Mouse (Mus musculus): Measurements from ENCODE around the gene Gast. TPM values are rescaled to one million over a fixed set of nuclear protein-coding genes. Genes with fewer than 3 reads are reported as not detected.
"Not testable (repeated sequence)": the region's sequence is repeated elsewhere in the genome, so short reads cannot be mapped to it uniquely, and the experiment has no call there.

The Gast gene
- total RNA-seq, 2 experiments from 2014 or later: not detected

DNA sequence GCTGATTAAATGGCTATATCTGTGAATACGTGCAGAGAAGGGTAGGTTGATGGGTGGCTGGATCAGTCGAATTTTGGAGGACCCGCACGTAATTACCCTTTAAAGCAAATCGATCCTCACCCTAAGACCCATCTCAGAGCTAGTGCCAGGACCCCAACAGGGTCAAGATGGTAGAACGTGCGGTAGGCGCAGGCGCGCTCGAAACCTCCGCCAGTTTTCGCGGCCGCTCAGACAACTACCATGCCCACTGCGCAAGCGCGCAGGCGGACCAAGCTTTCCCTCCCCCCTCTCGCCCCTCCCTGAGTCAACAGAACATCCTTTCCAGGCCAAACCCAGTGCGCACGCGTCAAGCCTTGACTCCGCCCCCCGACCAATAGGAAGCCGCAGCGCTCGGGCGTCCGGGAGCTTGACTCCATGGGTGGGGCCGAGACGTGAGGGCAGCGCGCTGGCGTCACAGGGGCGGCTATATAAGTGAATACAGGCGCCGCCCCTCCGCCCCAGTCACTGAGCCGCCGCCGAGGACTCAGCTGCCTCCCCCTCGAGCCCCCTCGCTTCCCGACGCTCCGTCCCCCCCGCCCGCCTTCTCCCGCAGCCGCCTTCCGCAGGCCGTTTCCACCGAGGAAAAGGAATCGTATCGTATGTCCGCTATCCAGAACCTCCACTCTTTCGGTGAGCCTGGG, 14.6 kb upstream of the Gast start, which contains the start of gene Eif1:
Gene Eif1 (plus strand): TSS at position 394 of the 680 bp plus-strand sequence.
- peak; percentile 86 for ATAC-seq (replicated peaks; ENCODE audit: low FRiP score, poor library complexity, severe bottlenecking)

DNA sequence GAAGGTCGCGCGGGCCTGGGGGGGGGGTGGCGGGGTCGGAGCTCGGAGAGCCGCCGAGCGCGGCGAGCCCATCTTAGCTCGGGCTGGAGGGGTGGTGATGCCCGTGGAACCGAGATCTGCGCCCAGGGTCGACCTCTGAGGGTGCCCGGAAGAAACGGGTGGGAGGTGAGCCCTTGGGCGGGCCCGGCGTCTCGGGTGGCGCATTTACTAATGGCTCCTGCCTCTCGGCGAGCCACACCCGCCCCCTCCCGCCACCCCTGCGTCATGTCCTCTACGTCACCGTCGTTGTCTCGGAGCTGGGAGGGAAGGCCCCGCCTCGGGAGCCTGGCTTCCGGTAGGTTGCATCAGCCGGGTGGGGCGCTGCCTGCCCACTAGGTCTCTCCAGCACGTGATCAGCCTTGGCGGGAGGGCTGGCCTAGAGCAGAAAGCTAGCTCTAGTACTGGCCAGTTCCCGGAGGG, 14.0 kb upstream of the Gast start:
- ATAC-seq (replicated peaks; ENCODE audit: low FRiP score, poor library complexity, severe bottlenecking): peak; percentile 87

DNA sequence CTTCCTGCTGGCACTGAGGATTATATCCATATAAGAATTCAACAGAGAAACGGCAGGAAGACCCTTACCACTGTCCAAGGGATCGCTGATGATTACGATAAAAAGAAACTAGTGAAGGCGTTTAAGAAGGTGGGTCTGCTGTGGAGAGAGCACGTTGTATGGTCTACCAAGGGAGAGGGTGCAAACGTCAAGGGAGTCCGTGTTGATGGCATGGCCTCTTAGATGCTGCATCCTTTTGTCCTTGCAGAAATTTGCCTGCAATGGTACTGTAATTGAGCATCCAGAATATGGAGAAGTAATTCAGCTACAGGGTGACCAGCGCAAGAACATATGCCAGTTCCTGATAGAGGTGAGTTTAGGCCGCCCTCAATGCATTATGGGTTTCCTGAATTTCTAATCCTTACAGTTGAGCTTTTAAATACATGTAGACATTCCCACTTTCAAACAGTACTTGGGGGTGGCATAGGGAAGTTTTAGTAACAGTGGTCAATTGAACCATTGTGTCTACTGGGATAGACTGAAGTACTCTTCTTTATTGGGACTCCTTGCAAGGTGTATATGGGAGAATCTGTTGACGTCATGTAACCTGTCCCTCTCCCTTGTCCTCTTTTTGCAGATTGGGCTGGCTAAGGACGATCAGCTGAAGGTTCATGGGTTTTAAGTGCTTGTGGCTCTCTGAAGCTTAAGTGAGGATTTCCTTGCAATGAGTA, 13.4 kb upstream of the Gast start:
- not testable (repeated sequence) for ATAC-seq (replicated peaks; ENCODE audit: low FRiP score, poor library complexity, severe bottlenecking)

DNA sequence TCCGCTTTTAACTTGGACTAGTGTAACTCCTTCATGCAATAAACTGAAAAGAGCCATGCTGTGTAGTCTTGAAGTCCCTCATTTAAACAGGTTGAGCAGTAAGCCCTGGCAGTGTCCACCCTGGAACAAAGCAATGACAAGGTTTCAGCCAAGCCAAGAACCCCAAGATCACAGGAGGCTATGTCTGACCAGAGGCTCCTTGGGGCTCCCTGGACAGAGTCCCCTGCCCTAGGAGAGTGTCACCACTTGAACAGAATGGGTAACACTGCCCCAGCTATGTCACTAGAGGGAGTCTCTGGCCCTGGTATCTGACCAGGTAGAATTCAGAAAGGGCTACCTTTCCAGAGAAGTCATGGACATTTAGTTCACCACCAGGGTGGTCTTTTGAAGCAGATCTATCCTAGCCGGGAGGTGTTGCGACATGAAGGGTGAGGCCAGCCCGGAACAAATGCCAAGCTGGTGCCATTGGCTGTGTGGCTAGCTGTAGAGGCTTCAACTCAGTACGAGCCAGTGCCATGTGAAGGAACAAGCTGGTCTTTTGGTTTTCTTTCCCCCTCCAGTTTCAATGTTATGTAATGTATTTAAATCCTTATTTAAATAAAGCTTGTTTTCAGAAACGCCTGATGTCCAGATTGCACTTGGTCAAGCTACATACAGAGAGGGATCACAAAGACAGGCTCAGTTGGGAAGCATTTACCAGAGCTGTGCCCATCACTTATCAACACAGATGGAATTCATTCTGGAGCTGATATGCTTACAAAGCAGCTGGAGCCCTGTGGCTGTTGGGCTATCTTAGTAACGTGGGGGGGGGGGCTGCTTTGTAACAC, 12.5 kb upstream of the Gast start:
- not testable (repeated sequence) for ATAC-seq (replicated peaks; ENCODE audit: low FRiP score, poor library complexity, severe bottlenecking)

DNA sequence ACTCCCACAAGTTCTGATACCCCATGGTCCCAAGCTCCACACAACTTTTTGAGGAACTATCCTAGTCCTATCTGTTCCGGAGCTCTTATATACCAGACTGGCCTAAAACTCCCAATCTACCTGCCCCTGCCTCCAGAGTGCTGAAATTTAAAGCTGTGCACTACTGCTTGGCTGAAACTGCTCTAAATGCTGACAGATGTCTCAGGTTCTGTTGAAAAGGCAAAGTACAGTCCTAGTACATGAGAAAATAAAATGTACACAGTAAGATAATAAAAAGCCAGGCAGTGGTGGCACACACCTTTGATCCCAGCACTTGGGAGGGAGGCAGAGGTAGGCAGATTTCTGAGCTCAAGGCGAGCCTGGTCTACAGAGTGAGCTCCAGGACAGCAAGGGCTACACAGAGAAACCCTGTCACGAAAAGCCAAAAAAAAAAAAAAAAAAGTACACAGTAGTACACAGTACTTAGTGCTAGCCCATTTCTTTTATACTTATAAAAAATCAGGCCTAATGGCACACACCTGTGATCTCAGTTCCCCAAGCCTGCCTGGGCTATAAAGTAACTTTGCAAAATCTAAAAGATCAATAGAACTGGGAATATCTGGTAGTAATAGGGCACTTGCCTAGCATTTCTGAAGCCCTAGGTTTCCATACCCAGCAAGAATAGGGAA, 11.5 kb upstream of the Gast start:
- no peak for ATAC-seq (replicated peaks; ENCODE audit: low FRiP score, poor library complexity, severe bottlenecking)

DNA sequence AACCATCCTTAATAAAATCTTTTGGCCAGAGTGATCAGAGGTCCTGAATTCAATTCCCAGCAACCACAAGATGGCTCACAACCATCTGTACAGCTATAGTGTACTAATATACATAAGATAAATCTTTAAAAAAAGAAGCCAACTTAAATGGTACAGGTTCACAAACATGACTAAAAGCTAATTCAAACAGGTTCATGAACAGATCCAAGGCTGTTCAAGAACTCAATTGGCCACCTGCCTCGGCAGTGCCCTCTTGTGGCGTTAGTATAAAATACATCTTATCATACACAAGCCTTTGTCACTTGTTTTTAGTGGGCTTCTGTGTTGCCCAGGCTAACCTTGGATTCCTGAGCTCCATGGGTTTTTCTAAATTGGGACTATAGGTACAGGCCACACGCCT, 10.6 kb upstream of the Gast start:
- no peak for ATAC-seq (replicated peaks; ENCODE audit: low FRiP score, poor library complexity, severe bottlenecking)

DNA sequence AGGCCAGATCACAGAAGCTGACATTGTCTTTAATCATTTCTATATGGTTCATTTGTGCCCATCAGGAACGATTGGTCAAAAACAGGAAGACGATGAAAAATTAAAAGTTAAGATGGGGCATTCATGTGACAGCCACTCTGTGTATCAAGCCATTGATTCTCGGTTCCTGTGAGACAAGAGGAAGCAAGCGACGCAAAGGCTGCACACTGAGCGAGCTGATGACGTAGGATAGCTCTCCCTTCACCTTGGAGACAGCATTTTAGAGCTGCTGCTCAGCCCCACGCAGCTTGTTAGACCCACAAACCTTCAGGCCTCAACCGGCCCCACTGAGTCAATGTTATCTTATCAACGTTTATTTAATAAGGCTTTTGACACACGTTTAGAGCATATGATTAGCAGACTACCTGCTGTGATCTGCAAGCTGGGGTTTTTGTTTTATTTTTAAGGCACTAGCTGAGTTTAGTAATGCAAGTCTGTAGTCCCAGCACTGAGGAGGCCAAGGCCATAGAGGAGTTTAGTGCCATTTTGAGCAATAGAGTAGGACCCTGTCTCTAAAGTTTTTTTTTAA, 9.1 kb upstream of the Gast start:
- no peak for ATAC-seq (replicated peaks; ENCODE audit: low FRiP score, poor library complexity, severe bottlenecking)

DNA sequence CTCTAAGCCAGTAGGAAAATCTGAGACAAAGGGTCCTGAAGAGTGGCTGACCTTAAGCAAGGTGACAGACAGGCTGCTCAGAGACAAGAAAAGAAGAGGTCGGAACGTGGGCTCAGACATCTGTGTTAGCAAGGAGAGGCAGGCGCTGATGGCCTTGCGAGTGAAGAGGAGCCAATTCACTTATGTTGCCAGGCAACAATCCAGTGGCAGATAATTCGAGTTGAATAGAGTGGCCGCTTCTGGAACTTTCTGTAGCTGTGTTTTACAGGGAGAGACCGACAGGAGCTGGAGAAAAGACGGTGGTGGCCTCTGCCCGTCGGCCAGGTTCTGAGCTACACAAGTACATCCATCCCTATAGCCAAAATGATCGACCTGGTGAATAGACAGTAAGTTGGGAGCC, 6.9 kb upstream of the Gast start:
- no peak for ATAC-seq (replicated peaks; ENCODE audit: low FRiP score, poor library complexity, severe bottlenecking)

DNA sequence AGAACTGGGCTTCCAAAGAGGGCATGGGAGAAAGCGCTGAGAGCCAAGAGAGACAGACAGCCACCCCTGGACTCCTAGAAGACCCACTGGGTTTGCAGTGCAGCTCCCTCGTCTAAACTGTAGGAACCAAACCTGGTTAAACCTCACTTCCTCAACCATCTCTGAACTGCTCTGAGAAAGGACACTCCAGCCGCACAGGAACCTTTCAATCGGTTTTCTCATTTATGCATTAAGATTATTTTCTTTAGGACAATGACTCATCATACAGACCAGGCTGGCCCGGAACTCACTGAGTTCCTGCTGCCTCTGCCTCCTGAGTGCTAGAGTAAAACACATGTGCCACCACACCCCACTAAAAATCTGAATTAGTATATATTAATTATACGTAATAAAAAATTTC, 6.4 kb upstream of the Gast start:
- no peak for ATAC-seq (replicated peaks; ENCODE audit: low FRiP score, poor library complexity, severe bottlenecking)

DNA sequence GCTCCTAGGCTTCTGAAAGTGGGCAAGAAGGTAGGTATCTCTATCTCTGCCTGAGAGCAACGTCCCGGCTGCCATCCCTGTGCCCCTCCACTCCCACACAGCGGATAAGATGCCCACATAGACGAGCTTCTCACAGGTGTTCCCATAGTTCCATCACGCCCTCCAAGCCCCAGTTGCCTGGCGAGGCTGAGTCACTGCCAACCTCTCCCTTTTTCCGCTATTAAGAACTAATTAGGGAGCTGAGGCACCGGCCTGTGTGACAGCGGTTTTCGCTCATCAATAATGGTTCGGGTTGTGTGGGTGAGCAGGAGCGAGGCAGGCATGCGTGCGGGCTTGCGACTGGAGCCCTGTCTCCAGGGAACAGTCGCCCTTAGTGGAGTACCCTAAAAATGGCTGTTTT, 4.0 kb upstream of the Gast start:
- ATAC-seq (replicated peaks; ENCODE audit: low FRiP score, poor library complexity, severe bottlenecking): no peak

DNA sequence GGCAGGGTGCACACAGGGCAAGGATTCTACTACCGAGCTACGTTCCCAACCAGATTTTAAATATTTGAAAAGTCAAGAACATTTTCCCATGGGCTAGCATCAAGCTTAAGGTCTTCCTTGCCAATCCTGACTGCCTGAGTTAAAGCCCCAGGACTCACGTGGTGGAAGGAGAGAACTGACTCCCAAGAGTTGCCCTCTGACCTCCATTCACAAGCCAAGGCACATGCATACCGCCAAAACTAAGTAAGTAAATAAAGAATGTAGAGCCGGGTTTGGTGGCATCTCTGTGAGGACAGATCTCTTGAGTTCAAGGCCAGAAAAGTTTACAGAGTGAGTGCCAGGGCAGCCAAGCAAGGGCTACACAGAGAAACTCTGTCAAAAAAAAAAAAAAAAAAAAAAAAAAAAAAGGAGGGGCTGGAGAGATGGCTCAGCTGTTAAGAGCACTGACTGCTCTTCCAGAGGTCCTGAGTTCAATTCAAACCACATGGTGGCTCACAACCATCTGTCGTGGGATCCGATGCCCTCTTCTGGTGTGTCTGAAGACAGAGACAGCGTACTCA, 3.3 kb upstream of the Gast start:
- ATAC-seq (replicated peaks; ENCODE audit: low FRiP score, poor library complexity, severe bottlenecking): not testable (repeated sequence)

DNA sequence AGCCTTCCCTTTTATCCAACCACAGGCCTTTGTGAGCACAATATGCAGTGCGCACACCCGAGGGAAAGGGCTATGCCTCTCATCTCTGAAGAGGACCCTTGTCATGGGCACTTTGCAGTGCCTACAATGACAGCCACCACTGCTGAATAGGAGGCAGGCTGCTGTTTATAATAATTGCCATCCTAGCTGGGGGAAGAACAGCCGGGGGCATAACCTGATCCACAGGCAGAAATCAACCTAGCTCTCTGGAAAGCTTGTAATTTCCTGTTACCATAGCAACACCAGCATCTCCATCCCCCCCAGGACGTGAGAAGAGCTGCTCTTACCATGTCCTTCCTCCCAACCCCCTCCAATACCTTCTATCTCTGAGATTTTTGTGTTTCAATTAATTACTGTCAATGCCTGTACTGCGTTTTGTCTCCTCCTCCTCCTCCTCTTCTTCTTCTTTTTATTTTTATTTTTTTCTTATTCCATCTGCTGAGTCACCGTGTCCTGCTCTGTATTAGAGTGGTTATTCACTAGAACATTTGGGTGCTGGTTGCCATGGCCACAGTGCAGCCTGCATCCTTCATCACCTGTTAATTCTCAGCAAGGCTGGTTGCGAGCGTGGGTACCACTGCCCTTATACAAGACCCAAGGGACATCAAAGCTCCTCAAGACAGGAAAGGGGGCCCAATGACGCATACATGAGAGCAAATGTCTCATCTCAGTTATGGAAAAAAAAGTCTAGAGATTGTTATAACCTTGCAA, 1.3 kb upstream of the Gast start:
- ATAC-seq (replicated peaks; ENCODE audit: low FRiP score, poor library complexity, severe bottlenecking): no peak

DNA sequence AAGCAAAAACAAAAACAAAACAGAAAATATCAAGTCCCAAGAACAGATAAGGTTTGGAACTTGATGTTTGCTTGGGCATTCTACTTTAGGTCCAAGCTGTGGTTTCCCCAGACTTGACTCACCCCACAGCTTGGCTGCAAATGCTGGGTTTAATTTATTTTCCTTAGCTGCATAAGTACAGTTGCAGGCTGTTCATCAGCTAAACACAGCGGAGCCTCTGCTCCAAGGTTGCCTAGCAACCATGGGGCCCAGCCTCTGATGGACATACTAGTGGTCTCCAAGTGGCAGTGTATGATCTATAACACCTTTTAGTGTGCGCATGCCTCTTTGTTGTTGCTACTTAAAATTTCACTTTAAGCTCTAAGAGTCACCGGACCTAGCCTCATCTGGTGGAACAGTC, 1.5 kb downstream of the Gast start:
- no peak for ATAC-seq (replicated peaks; ENCODE audit: low FRiP score, poor library complexity, severe bottlenecking)

DNA sequence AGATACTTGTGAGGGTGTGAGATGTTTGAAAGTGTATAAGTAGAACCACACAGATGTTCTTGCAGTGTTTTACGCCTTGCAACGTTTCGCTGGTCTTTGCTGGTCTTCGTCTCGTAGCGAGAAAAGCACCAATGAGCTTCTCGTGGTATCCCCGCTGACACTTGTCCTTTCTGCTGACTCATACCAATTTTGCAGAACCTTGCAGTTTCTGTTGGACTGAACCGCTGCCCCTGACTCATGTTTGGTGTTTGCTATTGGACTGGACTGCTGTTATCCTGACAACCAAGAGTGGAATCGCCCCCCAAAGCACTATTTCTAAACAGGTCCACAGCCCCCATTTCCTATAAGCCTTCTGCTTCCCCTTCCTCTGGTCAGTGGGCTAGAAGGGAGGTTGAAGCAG, 10.1 kb downstream of the Gast start:
- no peak for ATAC-seq (replicated peaks; ENCODE audit: low FRiP score, poor library complexity, severe bottlenecking)

DNA sequence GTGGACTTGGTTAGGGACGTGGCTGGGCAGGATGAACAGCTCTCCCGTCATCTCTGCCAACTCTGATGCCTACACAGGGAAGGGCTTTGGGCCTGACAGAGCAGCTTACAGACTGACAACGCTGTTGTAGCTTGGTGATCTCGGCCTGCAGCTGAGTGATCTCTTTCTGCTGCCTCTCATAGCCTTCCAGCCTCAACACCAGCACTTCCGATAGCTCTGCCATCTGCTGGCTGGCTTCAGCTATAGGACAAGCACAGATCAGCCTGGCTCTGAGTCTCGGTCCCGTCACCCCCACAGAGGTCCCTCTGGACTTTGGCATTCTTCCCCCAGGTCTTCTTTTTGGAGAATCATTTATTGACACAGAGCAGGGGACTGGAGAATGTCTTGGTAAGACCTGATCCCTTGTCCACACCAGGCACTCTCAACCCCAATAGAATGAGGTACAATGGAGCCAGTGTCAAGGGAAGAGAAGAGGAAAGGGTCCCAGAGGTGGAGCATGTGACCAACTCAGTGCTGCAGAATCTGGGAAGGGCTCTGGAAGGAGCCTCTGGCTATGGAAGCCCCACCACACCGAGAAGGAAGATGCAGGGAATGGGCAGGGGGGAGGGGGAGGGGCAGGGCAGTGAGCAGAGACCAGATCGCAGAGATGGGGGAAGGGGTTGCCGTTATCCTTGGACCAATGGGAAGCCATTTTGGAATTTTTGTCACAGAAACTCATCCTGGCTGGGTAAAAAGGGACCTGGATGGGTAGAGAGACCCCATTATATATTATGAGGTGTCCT, 18.1 kb downstream of the Gast start:
- no peak for ATAC-seq (replicated peaks; ENCODE audit: low FRiP score, poor library complexity, severe bottlenecking)

DNA sequence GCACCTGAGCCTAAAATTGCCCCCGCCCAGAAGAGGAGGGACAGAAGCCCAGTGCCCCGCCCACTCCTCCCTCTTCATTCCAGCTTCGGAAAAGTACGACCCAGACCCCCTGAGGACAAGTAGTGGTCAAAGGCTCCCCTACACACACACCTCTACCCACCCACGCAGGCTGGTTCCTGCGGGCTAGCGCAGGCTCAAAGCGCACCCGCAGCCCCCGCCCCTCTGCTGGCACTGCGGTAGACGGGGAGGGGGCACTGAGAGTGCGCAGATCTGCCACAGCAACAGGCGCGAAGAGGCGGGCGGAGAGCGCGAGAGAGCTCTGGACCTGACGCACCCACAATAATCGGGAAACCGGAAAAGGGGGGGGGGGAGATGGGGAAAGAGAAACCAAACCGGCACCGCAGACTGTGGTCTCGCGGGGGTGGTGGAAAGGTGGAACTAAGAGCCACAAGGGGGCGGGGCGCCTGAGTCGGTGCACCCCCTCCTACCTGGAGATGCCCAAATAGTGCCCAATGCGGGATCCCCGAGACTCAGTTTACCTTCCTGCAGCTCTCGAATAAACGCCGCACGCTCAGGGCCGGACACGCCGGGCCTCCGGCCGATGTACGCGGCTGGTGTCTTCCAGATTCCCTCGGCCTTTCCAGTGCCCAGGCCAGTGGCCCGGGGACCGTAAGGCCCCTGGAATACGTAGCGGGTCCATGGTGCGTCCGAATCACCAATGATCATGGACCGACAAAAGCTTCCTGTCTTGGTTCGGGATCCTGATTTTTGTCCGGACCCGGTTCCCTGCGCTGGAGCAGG, 21.1 kb downstream of the Gast start:
- ATAC-seq (replicated peaks; ENCODE audit: low FRiP score, poor library complexity, severe bottlenecking): no peak

Data from erythroblast, adult 5-6 weeks (primary cell).